Mouse (Mus musculus) B cell, adult 2 months (primary cell): ENCODE data around the gene 2300002M23Rik.

Experiments used
- DNase-seq, 2 experiments: peaks; one replicate each; pipeline ENCODE4 v3.0.0; 2022

2300002M23Rik gene

DNA sequence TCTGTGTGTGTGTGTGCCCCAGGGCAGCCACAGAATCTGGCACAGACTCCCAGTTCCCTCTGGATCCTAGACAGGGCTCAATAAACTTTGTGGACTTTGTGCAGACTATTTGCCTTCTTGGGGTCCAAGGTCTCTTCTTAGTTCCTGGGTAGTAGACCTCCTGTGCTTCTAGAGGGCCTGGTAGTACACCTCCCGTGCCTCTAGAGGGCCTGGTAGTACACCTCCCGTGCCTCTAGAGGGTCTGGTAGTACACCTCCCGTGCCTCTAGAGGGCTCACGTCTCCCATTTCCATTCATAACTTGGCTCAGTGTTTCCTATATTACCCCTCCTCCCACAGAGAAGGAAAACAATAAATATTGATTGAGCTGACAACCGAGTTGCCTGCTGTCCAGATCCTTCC, 10.4 kb upstream of the 2300002M23Rik start:
- DNase-seq = peak; percentile 46 to 51

DNA sequence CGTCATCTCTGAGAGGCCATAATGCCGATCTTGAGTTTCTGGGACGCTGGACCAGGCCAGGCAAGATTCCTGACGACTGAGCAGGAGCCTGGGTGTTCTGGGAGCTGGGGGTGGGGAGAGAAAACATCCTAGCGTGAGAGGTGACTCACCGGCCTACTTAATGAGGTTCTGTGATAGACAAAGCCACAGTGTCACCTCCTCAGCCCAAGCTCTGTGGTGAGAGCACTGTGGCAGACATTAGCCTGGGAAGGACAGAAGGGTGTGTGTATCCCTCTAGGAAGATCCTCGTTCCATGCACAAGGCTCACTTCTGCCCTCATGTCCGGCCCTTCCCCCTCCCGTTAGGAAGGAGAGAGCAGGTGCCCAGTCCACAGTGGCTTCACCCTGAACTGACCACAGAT, 9.9 kb upstream of the 2300002M23Rik start:
- DNase-seq = no peak

GRCm38 (mm10) chr17:35558216-35558615, 9.0 kb upstream of the 2300002M23Rik start:
- no peak for DNase-seq

GRCm38 (mm10) chr17:35567767-35568166, 517 bp downstream of the 2300002M23Rik start:
- DNase-seq = no peak

GRCm38 (mm10) chr17:35569091-35569944, 2.1 kb downstream of the 2300002M23Rik start:
- DNase-seq = no peak

- no peak for DNase-seq
These were observed 3.6 kb downstream of the 2300002M23Rik start for GRCm38 (mm10) chr17:35570836-35571235.

DNA sequence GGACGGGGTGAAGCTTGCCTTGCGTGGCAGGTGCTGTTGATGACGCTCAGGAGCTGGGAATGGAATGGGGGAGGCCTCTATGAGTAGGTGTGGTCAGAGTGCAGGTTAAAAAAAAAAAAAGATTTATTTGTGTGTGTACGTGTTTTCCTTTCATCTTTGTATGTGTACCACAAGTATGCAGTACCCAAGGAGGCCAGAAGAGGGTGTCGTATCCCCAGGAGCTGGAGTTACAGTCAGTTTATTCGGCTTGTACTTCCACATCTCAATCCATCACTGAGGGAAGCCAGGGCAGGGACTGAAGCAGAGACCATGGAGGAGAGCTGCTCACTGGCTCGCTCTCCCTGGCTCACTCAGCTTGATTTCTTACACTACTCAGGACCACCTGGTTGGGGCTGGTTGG, 4.2 kb downstream of the 2300002M23Rik start:
- no peak for DNase-seq

DNA sequence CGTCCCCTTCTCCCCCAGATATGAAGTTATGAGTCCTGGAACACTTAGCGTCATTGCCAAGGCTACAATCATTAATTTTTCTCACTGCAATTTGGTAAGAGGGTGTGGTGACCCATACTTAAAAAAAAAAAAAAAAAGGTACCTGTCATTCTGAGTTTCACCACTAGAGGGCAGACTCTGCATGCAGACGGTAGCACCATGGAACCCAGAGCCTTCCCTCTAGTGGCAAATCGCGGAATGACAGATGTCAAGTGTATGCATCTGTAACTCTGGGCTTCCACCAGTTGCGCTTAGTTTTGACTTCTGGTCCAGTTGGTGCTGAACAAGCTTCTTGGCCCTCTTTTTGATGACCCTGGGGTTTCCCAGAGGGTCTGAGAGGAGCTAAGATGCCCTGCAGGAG, 11.0 kb downstream of the 2300002M23Rik start:
- DNase-seq = peak; percentile 85 to 86

- peak; percentile 35 to 40 for DNase-seq
These were observed 15.7 kb downstream of the 2300002M23Rik start for GRCm38 (mm10) chr17:35582900-35583299.

GRCm38 (mm10) chr17:35584330-35584937, 17.2 kb downstream of the 2300002M23Rik start:
- DNase-seq = peak; percentile 77 to 79

GRCm38 (mm10) chr17:35587291-35587690, 20.0 kb downstream of the 2300002M23Rik start:
- DNase-seq = no peak

GRCm38 (mm10) chr17:35588387-35588786, 21.1 kb downstream of the 2300002M23Rik start:
- DNase-seq = no peak

DNA sequence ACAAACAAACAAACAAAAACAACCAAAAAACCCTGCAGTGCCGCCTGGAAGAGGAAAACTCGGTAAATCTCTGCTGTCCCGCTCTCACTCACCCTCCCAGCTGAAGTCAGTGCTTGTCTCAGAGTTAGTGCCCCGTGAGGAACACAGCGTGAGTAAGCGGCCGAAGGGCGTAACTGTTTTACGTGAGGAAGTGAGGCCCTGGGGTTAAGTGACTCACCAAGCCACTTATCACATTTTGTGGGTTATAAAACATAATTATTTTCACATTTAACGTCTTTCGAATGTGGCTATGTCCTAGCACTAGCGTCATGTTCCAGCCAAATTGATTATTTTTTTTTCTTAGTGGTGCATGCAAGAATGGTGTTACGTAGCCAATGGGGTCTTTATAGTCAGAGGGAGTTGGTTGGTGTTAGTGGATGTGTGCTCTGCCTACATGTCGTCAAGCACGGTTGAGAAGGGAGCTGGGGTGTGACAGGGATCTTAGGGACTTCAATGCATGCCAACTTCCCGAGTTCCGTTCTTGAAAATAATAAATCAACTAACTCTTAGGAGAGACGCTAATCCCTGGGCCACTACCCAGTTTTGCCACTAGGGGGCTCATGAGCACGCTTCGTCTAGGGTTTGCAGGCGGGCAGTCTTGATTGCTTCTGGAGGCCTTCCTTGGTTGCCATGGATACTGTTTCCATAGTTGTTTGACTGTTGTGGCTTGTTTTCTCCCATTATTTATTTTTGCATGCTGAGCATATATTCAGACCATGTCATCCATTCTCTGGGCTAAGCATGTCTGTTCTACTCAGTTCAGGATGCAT, 23.4 kb downstream of the 2300002M23Rik start:
- DNase-seq = peak; percentile 80 to 81

- no peak for DNase-seq
These were observed 23.9 kb downstream of the 2300002M23Rik start for GRCm38 (mm10) chr17:35591219-35591578.

GRCm38 (mm10) chr17:35591731-35592130, 24.5 kb downstream of the 2300002M23Rik start:
- no peak for DNase-seq

- DNase-seq = no peak
These were observed 24.9 kb downstream of the 2300002M23Rik start for GRCm38 (mm10) chr17:35592131-35592530.

DNA sequence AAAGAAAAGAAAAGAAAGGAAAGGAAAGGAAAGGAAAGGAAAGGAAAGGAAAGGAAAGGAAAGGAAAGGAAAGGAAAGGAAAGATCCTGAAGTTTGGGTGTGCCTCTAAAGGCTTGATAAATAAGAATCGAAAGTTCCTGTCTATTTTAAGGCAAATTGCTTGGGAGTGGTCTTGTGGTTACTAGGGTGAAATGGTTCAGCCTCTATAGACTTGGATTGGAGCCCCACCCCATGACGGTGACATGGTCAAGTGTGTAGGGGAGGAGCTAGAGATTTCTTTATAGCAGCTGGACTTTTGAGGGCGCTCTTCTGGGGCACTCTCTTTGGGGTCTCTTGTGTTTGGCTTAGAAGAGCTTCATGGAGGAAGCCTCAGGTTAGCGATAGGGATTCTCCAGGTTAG, 26.5 kb downstream of the 2300002M23Rik start:
- DNase-seq = no peak

DNA sequence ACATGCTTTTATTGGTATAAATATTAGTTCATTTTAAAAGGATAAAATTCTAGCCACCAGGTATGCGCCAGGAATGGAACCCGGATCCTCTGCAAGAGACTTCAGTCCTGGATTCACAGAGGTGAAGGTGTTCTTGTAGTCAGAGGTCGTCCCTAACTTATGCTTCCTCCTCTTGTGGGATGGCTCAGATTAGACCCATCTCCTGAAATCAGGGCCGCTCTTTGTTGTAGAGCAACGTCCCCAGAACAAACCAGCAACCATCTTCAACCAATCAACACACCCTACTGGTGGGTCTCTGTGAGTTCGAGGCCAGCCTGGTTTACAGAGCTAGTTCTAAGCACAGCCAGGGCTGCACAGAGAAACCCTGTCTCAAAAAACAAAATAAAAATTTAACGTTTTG, 27.2 kb downstream of the 2300002M23Rik start:
- DNase-seq = no peak

- DNase-seq = no peak
These were observed 30.1 kb downstream of the 2300002M23Rik start for GRCm38 (mm10) chr17:35597399-35597798.

- DNase-seq = no peak
These were observed 34.0 kb downstream of the 2300002M23Rik start, which contains the start of gene Sfta2 for GRCm38 (mm10) chr17:35601249-35601648. Gene Sfta2, plus strand, starts transcription at chr17:35601549.

DNA sequence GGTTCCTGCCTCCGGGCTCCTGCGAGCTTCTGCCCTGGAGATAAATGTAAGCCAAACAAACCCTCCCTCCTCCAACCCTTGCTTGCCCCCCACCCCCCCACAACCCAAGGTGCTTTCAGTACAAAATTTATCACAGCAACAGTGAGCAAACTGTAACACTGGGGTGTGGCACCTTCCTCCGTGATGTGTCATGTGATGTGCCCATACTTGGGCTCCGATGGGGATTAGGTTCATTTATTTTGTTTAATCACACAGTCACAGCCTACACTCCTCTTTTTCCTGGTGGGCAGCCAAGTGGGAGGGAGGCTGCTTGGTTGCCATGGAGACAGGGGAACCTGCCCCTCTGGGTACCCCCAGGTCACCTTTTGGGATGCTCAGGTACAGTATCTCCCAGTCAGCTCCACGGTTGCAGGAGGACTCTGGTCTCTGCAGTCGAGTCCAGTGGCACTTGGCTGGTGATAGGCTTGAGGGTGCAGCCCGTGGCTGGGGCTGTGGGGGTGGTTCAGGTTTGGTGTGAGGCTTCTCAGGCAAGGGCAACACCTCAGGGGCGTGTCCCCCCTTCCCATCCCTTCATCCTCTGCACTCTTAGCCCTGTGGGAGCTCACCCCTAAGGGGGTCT, 34.6 kb downstream of the 2300002M23Rik start:
- no peak for DNase-seq

DNA sequence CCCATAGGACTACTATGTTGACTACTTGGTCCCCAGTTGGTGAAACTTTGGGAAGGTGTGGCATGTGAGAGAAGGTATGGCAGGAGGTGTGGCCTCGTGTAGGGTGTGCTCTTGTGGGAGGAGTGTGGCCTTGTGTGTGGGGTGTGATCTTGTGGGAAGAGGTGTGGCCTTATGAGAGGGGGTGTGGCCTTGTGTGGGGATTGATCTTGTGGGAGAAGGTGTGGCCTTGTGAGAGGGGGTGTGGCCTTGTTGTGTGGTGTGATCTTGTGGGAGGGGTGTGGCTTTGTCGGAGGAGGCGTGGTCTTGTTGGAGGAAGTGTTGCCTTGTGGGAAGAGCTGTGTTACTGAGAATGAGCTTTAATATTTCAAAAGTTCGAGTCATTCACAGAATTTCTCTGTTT, 49.9 kb downstream of the 2300002M23Rik start:
- DNase-seq = no peak
